Mouse (Mus musculus) forebrain, embryonic 15.5 days (tissue): ENCODE data around the gene Cobl. TPM values are rescaled to one million over a fixed set of nuclear protein-coding genes. Genes with fewer than 3 reads are reported as not detected.
A peak's percentile ranks its signal among the peaks of the same experiment; 100 is the strongest.

Source experiments
- ATAC-seq: fragments of 200-750 bp; cut with Nextera tagmentation; replicated peaks from 2 replicates; pipeline ENCODE4 v1.8.0; 2017; ENCODE audit warnings: mild to moderate bottlenecking, moderate TSS enrichment, moderate library complexity
- H3K27ac ChIP-seq: fragments of 300-500 bp; sonication (generic); replicated peaks from 2 replicates; pipeline ENCODE4 v1.5.1; 2015; ENCODE audit warnings: mild to moderate bottlenecking, inconsistent platforms
- H3K27me3 ChIP-seq: fragments of 300-500 bp; sonication (generic); 2 replicates; pipeline ENCODE4 v1.6.1; 2015; ENCODE audit warnings: inconsistent platforms
- H3K36me3 ChIP-seq: fragments of 300-500 bp; sonication (generic); 2 replicates; pipeline ENCODE4 v1.6.1; 2015; ENCODE audit warnings: mild to moderate bottlenecking, inconsistent platforms
- H3K4me1 ChIP-seq: fragments of 300-500 bp; sonication (generic); 2 replicates; pipeline ENCODE4 v1.6.1; 2015; ENCODE audit warnings: inconsistent platforms
- H3K4me2 ChIP-seq: fragments of 300-500 bp; sonication (generic); replicated peaks from 2 replicates; pipeline ENCODE4 v1.6.1; 2015; ENCODE audit warnings: mild to moderate bottlenecking, inconsistent platforms
- H3K4me3 ChIP-seq: fragments of 300-500 bp; sonication (generic); 2 replicates; pipeline ENCODE4 v1.5.1; 2015; ENCODE audit warnings: mild to moderate bottlenecking, inconsistent platforms
- H3K9ac ChIP-seq: fragments of 300-500 bp; sonication (generic); replicated peaks from 2 replicates; pipeline ENCODE4 v1.6.1; 2015; ENCODE audit warnings: mild to moderate bottlenecking, inconsistent platforms
- H3K9me3 ChIP-seq: fragments of 300-500 bp; sonication (generic); 2 replicates; pipeline ENCODE4 v1.6.1; 2016; ENCODE audit warnings: inconsistent platforms
- WGBS: fragments of 180-500 bp; shearing (Covaris S2); methylation state at CpG from one replicate; pipeline ENCODE4 v1.1.7; 2015; ENCODE audit warnings: mixed read lengths; 5-methylcytosine and 5-hydroxymethylcytosine counted together
- polyA plus RNA-seq: library from polyadenylated mRNA; unstranded; fragments of >200 nt; fragmentation: Nextera tagmentation; extraction: Ambion mirVana; gene quantifications from 2 replicates; pipeline ENCODE4 v1.2.1, GENCODE M21; 2015

Cobl gene
- polyA plus RNA-seq, 1 experiment from 2014 or later, result 6.6 TPM

DNA sequence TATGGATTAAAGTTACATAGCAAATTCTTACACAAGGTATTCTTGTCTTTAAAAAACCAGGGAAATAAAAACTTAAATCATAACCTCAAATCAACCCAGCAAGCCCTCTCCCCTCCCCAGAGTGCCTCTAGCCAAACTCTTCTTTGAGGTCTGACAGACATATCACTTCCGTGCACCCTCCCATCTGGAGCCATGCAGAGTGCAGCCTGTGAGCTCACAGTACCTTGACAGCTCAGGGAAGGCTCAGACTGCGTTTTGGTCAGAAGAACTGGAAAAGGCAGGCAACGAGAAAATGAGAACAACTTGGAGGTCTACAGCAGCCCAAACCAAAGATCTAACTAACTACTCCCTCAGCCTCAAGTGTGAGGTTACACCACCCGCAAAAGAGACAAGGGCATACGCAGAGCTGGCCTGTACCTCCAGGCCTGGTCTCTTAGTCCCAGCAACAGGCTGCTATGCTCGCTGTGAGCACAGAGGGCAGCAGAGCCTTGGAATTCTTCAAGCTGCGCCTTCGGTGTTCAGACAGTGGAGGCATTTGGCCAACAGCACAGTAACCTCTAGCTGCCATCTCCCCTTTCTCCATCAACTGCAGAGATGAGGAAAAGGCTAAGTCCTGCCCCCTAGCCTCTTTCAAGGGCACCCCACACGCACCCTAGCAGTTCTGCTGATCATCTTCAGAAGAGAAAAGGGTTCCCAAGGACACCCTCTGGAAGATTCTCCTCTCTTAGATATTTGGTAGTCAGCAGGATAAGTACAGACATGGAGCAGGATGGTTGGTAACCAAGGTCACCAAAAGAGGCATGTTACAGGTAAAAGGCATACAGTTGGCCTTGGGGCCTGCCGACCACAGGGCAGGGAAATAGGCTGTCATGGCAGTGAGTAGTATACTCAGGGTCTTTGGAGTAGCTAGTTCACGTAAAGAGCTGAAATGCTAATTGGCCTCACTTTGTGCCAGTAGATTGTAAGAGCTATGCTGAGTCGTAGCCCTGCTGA lies 91.4 kb downstream of the Cobl start:
- H3K27me3 ChIP-seq, result no peaks in the 10 kb centered on the region; the same call in 1 of the 2 replicates
- H3K4me3 ChIP-seq, result no peak overlapping the region
- H3K27ac ChIP-seq, result no peak overlapping the region
- no peak overlapping the region for H3K4me2 ChIP-seq
- 22% methylated on average over 12 of the region's 12 CpGs for WGBS
- no peak overlapping the region for H3K9ac ChIP-seq
- no peaks in the 10 kb centered on the region; the same call in 1 of the 2 replicates for H3K4me1 ChIP-seq
- no peaks in the 10 kb centered on the region for H3K36me3 ChIP-seq
- ATAC-seq, result peak; percentile 82
- H3K9me3 ChIP-seq, result no peaks in the 10 kb centered on the region

DNA sequence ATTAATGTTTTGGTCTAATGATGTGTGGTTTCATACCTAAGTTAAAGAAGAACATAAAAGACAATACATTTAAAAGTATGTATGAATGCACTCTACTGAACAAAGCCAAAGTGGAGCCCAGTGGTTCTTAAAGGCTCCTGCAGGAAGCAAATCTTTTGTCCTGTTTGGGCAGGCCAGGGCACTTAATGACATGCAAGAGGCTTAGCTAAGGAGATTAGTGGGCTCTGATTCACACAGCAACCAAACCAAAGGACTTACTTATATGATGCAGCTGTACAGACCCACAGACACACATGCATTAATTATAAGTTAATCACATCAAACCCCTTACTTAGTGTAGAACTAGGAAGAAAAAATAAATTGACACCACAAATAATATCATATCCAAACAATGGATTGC lies 93.8 kb downstream of the Cobl start:
- no peak for ATAC-seq
- Histone ChIP-seq H3K27ac (no peak overlapping the region), H3K9me3 (no peaks in the 10 kb centered on the region), H3K4me1 (no peaks in the 10 kb centered on the region; the same call in none of the 2 replicates), H3K36me3 (no peaks in the 10 kb centered on the region), H3K4me3 (no peak overlapping the region), H3K27me3 (no peaks in the 10 kb centered on the region; the same call in 1 of the 2 replicates), H3K9ac (no peak overlapping the region), H3K4me2 (no peak overlapping the region)

DNA sequence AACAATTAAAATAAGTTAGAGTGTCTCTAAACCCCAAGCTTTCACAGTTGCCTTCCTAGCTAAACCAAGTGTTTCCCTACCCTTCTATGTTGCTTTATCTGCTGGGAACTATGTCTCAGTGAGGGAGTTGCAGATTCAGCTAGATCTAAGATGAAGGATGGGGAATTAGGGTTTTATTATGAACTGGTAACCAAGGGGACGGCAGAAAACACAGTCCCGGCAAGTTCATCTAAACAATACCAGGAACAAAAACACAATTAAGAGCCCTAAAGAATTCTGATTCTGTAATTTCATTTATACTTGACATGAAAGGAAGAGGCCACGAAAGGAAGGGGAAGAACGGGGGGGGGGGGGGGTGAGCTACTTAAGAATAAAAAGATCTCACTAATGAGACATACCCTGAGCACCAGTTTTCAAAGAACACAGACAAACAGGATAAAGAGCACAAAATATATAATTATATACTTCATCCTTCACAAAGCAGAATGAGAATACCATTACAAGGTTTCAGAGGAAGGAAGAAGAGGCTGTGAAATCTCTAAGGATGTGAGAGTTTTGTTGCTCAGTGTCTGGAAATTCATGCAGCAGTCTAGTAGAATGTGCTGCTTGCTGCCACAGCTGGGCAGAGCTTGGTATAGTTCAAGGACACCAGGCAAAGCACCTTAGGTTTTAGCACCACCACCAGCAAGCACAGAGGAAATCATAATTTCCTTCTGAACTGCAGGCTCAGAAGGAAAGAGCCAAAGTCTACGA lies 97.2 kb downstream of the Cobl start:
- Histone ChIP-seq H3K36me3 (no peaks in the 10 kb centered on the region), H3K9me3 (no peaks in the 10 kb centered on the region), H3K9ac (no peak overlapping the region), H3K4me2 (no peak overlapping the region), H3K27me3 (no peaks in the 10 kb centered on the region; the same call in 1 of the 2 replicates), H3K27ac (peak overlapping the region; percentile 54), H3K4me3 (no peak overlapping the region), H3K4me1 (no peaks in the 10 kb centered on the region; the same call in 1 of the 2 replicates)
- ATAC-seq, result peak; percentile 77
- WGBS, result 10% methylated on average over 5 of the region's 5 CpGs

DNA sequence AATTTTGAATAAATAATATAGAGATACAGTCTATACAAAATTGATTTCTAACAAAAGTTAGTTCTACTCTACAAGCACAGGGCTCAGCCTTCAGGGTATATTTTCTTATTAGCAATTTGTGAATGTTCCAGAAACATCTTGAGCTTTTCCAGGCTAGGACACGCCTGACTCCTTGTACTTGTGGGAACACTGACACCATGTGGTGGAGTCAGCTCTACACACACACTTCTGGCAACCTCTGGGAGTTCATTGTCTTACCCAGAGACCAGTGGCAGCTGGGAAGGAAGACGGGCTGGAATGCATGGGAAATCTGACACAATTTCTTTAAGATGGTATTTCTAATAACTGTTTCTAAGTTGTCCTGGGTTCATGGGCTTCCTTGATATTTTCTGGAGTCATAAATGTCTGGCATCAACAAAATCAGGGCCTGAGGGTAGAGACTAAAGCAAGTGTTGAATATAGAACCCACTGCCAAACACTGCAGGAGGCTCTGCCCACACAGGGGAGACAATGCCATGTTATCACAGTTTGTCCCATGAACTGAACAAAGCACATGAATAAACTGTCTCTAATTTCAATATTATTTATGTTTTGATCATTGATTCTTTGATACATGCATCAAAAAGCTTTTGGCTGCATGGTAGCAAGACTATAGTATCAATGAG lies 105.3 kb downstream of the Cobl start:
- no peaks in the 10 kb centered on the region for H3K36me3 ChIP-seq
- no peak overlapping the region for H3K27ac ChIP-seq
- H3K9ac ChIP-seq, result no peak overlapping the region
- no peak overlapping the region for H3K4me2 ChIP-seq
- ATAC-seq, result peak; percentile 87
- WGBS, result 18% methylated on average over 2 of the region's 2 CpGs
- H3K9me3 ChIP-seq, result no peaks in the 10 kb centered on the region
- no peaks in the 10 kb centered on the region for H3K27me3 ChIP-seq
- no peak overlapping the region for H3K4me3 ChIP-seq
- no peaks in the 10 kb centered on the region for H3K4me1 ChIP-seq

DNA sequence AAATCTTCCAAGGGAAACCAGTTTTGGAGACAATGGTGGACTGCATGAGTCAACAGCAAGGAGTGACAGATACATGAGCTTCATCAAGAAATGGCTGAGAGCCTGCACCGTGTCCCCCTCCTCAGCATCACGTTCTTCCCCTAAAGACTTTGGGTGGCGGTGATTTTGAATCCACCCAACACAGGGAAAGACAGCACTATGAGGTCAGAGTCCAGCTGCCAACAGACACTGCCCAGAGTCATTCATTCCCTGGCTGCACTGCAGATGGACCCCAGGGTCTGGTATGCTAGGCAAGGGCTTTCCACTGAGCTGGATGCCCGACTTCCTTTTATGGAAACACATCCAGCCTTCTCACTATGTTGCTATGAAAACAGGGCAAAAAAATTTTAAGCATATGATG lies 106.2 kb downstream of the Cobl start:
- no peaks in the 10 kb centered on the region for H3K9me3 ChIP-seq
- no peak overlapping the region for H3K4me2 ChIP-seq
- no peak overlapping the region for H3K4me3 ChIP-seq
- no peak for ATAC-seq
- no peak overlapping the region for H3K9ac ChIP-seq
- WGBS, result 72% methylated on average over 4 of the region's 4 CpGs
- H3K4me1 ChIP-seq, result no peaks in the 10 kb centered on the region
- no peaks in the 10 kb centered on the region for H3K27me3 ChIP-seq
- no peaks in the 10 kb centered on the region for H3K36me3 ChIP-seq
- H3K27ac ChIP-seq, result no peak overlapping the region

DNA sequence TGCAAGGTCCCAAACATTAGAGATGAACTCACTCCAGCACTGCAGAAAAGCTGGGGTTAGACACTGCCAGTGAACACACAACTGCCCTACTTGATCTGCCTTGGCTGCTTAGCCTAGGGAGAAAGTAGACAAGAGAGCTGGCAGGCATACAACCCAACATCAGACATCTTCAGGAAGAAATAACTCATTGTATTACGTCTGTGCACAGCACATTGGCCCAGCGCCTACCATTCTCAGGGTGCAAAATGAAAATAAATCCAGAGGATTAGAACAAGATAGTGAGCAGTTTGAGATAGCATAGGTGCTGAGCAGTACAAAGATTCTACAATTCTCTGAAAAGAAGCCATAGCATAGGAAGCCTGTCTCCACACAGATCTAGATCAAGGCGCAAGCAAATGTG lies 109.1 kb downstream of the Cobl start:
- 79% methylated on average over 3 of the region's 3 CpGs for WGBS

DNA sequence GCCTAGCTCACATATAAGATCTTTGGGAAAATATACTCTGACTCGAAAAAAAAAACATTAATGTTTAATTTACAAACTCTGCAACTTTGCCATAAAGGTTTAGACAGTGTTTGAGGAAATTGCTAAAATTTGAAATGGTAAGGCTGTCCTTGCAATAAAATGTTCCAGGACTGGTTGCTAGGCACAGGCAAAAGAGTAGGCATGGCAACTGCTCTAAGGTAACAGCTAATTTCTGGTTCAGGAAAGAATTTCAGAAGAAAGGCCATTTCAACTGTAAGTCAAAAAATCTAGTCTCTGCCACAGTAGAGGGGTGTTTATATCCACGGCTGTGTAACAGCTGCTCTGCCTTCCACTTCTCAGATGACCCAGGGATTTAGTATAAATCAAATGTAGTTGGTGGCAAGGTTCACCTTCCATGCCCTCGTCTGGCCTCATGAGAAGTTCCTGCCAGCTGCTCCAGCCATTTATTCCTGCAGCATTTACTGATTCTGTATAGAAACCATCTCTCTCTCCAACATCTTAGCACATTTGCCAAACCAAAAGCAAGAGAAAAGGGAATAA lies 113.7 kb downstream of the Cobl start:
- Histone ChIP-seq H3K27ac (no peak overlapping the region; the same call in 1 of the 2 replicates), H3K4me1 (peaks cover 8% of the 10 kb centered on the region; the same call in 1 of the 2 replicates), H3K36me3 (no peaks in the 10 kb centered on the region), H3K4me3 (no peak overlapping the region), H3K9ac (no peak overlapping the region), H3K4me2 (no peak overlapping the region), H3K27me3 (no peaks in the 10 kb centered on the region), H3K9me3 (no peaks in the 10 kb centered on the region)
- WGBS, result 59% methylated on average over 3 of the region's 3 CpGs
- no peak for ATAC-seq

More for the DNA sequence above, 109.1 kb downstream of the Cobl start:
- H3K36me3 ChIP-seq, result no peaks in the 10 kb centered on the region
- H3K27ac ChIP-seq, result no peak overlapping the region
- H3K4me2 ChIP-seq, result no peak overlapping the region
- peaks cover 8% of the 10 kb centered on the region; the same call in 1 of the 2 replicates for H3K4me1 ChIP-seq
- H3K4me3 ChIP-seq, result no peak overlapping the region
- ATAC-seq, result no peak
- no peaks in the 10 kb centered on the region for H3K27me3 ChIP-seq
- no peak overlapping the region for H3K9ac ChIP-seq
- no peaks in the 10 kb centered on the region for H3K9me3 ChIP-seq

DNA sequence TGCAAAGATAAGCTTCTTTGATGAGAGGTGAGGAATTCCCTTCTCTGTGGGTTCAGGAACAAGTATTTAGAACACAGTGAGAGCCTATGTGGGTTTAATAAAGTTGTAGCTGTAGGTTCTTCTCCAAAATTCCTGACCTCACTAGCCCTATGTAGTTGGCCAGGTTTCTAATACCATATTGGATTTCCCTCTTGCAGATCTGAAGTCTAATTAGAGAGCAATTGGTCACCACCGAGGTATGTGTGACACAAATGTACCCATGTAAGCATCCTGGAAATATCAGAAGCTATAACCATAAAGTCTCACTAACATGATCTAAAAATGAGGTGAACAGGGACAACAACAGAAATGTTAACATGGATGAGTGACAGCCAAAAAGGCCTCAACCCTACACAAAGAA lies 114.7 kb downstream of the Cobl start:
- no peak overlapping the region for H3K4me3 ChIP-seq
- 93% methylated on average over 1 of the region's 1 CpGs for WGBS
- no peaks in the 10 kb centered on the region for H3K9me3 ChIP-seq
- no peak overlapping the region for H3K4me2 ChIP-seq
- no peak overlapping the region for H3K9ac ChIP-seq
- no peak for ATAC-seq
- H3K27ac ChIP-seq, result no peak overlapping the region
- no peaks in the 10 kb centered on the region for H3K27me3 ChIP-seq
- peaks cover 8% of the 10 kb centered on the region; the same call in 1 of the 2 replicates for H3K4me1 ChIP-seq
- no peaks in the 10 kb centered on the region for H3K36me3 ChIP-seq

DNA sequence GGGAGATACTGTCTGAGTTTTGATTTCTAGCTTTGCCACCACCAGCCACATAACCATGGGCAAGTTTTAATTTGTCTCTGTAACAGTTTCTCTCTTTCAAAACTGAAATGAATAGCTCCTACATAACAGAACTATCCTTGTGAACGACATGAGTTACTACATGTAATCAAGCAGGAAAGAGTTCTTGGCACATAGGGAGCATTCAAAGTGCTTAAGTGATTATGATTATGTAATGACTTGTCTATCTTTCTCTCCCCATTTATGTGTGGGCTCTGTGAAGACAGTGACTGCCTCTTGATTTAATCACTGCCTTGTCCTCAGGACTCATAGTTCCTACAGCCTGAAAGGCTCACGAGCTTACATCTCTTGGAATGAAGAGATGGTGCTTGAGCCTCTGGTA lies 118.3 kb downstream of the Cobl start:
- Histone ChIP-seq H3K9me3 (no peaks in the 10 kb centered on the region), H3K4me1 (peaks cover 4% of the 10 kb centered on the region; the same call in 1 of the 2 replicates), H3K27me3 (no peaks in the 10 kb centered on the region), H3K9ac (no peak overlapping the region), H3K4me3 (no peak overlapping the region), H3K4me2 (no peak overlapping the region), H3K36me3 (no peaks in the 10 kb centered on the region), H3K27ac (no peak overlapping the region)
- ATAC-seq, result no peak
- WGBS, result 71% methylated on average over 2 of the region's 2 CpGs

DNA sequence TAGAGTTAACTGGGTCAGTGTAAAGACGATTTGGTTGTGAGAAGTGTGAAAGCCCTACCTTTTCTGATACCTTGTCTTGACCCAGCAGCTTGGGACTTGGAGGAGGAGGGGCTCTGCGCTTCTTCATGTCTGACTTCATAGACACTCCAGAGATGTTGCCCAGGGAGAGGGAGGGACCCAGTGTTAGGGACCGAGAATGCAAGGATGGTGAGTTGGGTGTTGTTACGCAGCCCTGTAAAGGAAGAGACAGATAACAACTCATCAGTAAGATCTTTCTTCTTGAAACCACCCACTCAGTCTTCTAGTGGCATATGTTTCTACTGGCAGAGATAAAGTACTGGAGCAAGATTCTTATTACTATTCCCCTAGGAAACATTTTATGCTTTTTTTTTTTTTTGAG lies 121.1 kb downstream of the Cobl start:
- H3K9ac ChIP-seq, result no peak overlapping the region
- H3K27ac ChIP-seq, result no peak overlapping the region
- H3K27me3 ChIP-seq, result no peaks in the 10 kb centered on the region
- 89% methylated on average over 4 of the region's 4 CpGs for WGBS
- H3K9me3 ChIP-seq, result no peaks in the 10 kb centered on the region
- ATAC-seq, result no peak
- H3K4me3 ChIP-seq, result no peak overlapping the region
- no peaks in the 10 kb centered on the region for H3K36me3 ChIP-seq
- H3K4me2 ChIP-seq, result no peak overlapping the region
- no peaks in the 10 kb centered on the region for H3K4me1 ChIP-seq

DNA sequence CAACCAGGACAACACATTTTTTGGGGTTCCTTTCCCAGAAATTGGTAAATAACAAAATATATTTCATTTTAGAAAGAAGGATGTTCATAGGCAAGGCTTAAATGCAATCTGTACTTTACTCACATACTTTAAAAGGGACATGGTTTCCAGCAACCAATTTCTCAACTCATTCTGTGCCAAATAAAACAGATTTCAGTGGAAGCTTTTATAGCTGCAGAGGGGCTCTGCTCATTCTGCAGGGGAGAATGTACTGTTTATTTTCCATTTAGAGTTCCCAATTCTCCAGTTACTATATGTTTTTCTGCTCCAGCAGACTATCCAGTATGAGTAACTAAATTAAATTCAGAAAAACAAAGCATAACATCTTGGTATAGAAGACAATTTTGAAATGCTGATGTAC lies 124.1 kb downstream of the Cobl start:
- H3K4me2 ChIP-seq, result no peak overlapping the region
- no peaks in the 10 kb centered on the region for H3K36me3 ChIP-seq
- no peak overlapping the region for H3K27ac ChIP-seq
- no peaks in the 10 kb centered on the region for H3K9me3 ChIP-seq
- H3K9ac ChIP-seq, result no peak overlapping the region
- no peak overlapping the region for H3K4me3 ChIP-seq
- no peak for ATAC-seq
- no peaks in the 10 kb centered on the region for H3K4me1 ChIP-seq
- no peaks in the 10 kb centered on the region for H3K27me3 ChIP-seq
